Mouse (Mus musculus) erythroblast, embryonic 14.5 days (primary cell): ENCODE measurements around the gene Ccdc146.

Experiments used
- GATA1 ChIP-seq: IDR thresholded peaks from 2 replicates; pipeline ENCODE4 v1.6.1; 2012; ENCODE audit warnings: low read length, inconsistent platforms, mixed read lengths
- TAL1 ChIP-seq: IDR thresholded peaks from 3 replicates; pipeline ENCODE4 v1.6.1; 2012; ENCODE audit warnings: low read length, inconsistent platforms, mixed read lengths

DNA sequence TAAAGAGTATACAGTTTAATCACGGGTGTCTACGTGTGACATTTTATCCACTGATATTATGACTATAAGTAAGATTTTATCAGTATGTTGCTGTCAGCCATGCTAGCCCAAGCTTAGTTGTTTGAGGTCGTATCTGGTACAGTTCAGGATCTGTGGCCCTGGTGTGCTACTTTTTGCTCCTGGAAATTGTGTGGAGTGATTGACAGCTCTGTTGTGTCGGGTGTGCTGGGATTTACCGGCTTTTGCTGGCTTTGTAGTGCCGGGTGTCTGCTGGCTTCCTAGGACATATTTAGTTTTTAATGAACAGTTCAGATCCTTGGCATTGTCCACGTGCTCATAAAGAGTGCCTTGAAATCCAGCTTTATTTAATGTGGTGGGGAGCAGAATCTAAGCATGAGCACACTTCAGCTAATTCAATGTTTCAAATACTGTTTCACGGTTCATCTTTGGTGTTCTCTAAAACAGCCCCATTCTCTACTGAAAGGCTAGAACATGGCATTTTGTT is 12.0 kb upstream of the Ccdc146 start:
- TF ChIP-seq GATA1 (no peak), TAL1 (no peak)
